Mouse (Mus musculus): Measurements from ENCODE around the gene Cs. TPM values are rescaled to one million over a fixed set of nuclear protein-coding genes. Genes with fewer than 3 reads are reported as not detected.

Gene Cs
- total and polyA plus RNA-seq, 2 experiments from 2014 or later: 625 to 796 TPM

DNA sequence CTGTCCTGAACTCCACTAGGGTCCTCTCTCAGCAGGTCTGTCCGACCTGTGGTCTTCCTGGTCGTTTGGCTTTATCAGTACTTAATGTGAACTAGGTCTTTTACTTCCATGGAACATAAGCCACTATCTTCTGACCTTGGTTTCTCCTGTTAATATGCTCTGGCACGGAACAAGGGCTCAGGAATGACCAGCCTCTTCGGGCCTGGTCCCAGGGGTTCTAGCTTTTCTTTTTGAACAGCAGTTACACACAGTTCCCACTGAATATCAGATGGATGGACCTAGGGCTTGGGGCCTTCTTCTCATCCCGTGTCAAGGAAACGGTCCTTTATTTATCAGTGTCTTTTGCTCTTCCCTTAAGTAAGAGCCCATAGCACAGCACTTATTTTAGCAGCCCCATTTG is 24.3 kb downstream of the Cs start:
- 61% methylated on average over 6 of the region's 6 CpGs for WGBS

DNA sequence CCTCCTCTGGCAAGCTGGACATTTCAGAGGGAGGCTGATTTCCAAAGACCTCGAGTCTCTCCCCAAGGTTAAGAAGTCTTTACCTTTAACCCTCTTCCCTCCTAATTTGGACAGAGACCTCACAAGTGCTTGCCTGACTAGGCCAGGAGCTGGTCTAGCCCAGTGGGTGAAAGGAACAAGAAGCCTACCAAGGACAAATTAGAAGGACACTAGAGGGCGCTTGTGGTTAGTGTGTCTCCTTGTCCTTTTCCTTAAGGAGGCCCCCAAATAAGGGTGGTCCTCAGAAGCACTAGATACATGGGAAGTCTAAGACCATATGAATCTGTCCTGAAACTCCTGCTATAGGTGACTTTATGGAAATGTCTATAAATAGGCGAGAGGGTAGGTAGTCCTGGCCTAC is 25.0 kb downstream of the Cs start:
- H3K4me3 ChIP-seq (ENCODE audit: low read depth, low read length): no peak overlapping the region
- H3K9ac ChIP-seq (replicated peaks; ENCODE audit: low read depth, low read length): no peak overlapping the region
- H3K4me2 ChIP-seq (ENCODE audit: low read depth, low read length): no peak overlapping the region
- H3K27me3 ChIP-seq (ENCODE audit: control insufficient read depth, insufficient read depth, low read length): no peaks in the 10 kb centered on the region
- peaks cover 69% of the 10 kb centered on the region for H3K36me3 ChIP-seq (replicated peaks; ENCODE audit: control insufficient read depth, insufficient read depth, low read length)
- DNase-seq (ENCODE audit: low spot score) (peak; percentile 27), ATAC-seq (ENCODE audit: insufficient read depth, low read depth) (no peak)
- no peak for TF ChIP-seq EP300 (IDR thresholded peaks at IDR 0.05; ENCODE audit: low read depth)
- peak; percentile 46 for TF ChIP-seq CTCF (IDR thresholded peaks at IDR 0.05; ENCODE audit: low read depth)
- H3K4me1 ChIP-seq (ENCODE audit: control insufficient read depth, insufficient read depth): 0 out of 2 replicates have a peak, but pooled peaks cover 2% of the 10 kb centered on the region
- H3K9me3 ChIP-seq (replicated peaks; ENCODE audit: control insufficient read depth, low read length): no peaks in the 10 kb centered on the region
- H3K27ac ChIP-seq (ENCODE audit: low read depth): peak overlapping the region; percentile 65
- WGBS: 45% methylated on average over 3 of the region's 3 CpGs

More for the DNA sequence above, 24.3 kb downstream of the Cs start:
- H3K27me3 ChIP-seq (ENCODE audit: control insufficient read depth, insufficient read depth, low read length): no peaks in the 10 kb centered on the region
- H3K4me3 ChIP-seq (ENCODE audit: low read depth, low read length): no peak overlapping the region
- H3K9me3 ChIP-seq (replicated peaks; ENCODE audit: control insufficient read depth, low read length): no peaks in the 10 kb centered on the region
- no peaks in the 10 kb centered on the region for H3K4me1 ChIP-seq (ENCODE audit: control insufficient read depth, insufficient read depth)
- peaks cover 76% of the 10 kb centered on the region for H3K36me3 ChIP-seq (replicated peaks; ENCODE audit: control insufficient read depth, insufficient read depth, low read length)
- peak overlapping the region; percentile 65 for H3K27ac ChIP-seq (ENCODE audit: low read depth)
- DNase-seq (ENCODE audit: low spot score) (no peak), ATAC-seq (ENCODE audit: insufficient read depth, low read depth) (0 out of 2 replicates have a peak, but pooled peaks have one; percentile 22)
- TF ChIP-seq CTCF (IDR thresholded peaks at IDR 0.05; ENCODE audit: low read depth) (no peak), EP300 (IDR thresholded peaks at IDR 0.05; ENCODE audit: low read depth) (no peak)
- no peak overlapping the region for H3K4me2 ChIP-seq (ENCODE audit: low read depth, low read length)
- no peak overlapping the region for H3K9ac ChIP-seq (replicated peaks; ENCODE audit: low read depth, low read length)

DNA sequence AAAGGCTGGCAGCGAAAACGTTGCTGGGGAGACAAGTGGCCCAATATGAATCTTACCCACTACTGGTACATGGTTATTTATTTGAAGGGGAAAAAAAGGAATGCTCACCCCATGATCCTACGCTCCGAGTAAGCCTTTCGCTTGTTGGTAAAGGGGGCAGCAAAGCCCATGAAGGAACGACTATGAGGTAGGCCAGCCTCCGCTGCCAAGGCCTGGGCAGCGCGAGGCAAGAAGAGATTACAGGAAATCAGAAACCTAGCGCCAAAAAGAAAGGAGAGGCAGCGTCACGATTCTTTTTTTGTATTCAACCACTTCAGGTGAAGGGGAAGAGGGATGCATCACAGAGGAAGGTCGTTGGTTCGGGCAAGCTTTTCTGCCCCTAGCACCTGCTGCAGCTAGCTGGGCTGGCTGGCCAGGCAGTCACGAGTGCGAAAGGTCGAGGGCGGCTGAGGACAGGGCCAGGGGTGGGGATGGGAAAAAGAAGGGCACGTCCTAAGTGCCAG is 30.4 kb downstream of the Cs start:
- Histone ChIP-seq H3K9me3 (replicated peaks; ENCODE audit: control insufficient read depth, low read length) (no peaks in the 10 kb centered on the region), H3K4me2 (ENCODE audit: low read depth, low read length) (peak overlapping the region; percentile 82), H3K27me3 (ENCODE audit: control insufficient read depth, insufficient read depth, low read length) (no peaks in the 10 kb centered on the region), H3K9ac (replicated peaks; ENCODE audit: low read depth, low read length) (peak overlapping the region; percentile 73), H3K4me1 (ENCODE audit: control insufficient read depth, insufficient read depth) (peaks cover 11% of the 10 kb centered on the region; the same call in 1 of the 2 replicates), H3K36me3 (replicated peaks; ENCODE audit: control insufficient read depth, insufficient read depth, low read length) (peaks cover 18% of the 10 kb centered on the region), H3K4me3 (ENCODE audit: low read depth, low read length) (peak overlapping the region; percentile 79), H3K27ac (ENCODE audit: low read depth) (peak overlapping the region; percentile 96)
- TF ChIP-seq EP300 (IDR thresholded peaks at IDR 0.05; ENCODE audit: low read depth): no peak
- TF ChIP-seq CTCF (IDR thresholded peaks at IDR 0.05; ENCODE audit: low read depth): no peak
- 10% methylated on average over 19 of the region's 19 CpGs for WGBS
- ATAC-seq (ENCODE audit: insufficient read depth, low read depth) (no peak; the same call in 1 of the 2 replicates), DNase-seq (ENCODE audit: low spot score) (peak; percentile 16)

DNA sequence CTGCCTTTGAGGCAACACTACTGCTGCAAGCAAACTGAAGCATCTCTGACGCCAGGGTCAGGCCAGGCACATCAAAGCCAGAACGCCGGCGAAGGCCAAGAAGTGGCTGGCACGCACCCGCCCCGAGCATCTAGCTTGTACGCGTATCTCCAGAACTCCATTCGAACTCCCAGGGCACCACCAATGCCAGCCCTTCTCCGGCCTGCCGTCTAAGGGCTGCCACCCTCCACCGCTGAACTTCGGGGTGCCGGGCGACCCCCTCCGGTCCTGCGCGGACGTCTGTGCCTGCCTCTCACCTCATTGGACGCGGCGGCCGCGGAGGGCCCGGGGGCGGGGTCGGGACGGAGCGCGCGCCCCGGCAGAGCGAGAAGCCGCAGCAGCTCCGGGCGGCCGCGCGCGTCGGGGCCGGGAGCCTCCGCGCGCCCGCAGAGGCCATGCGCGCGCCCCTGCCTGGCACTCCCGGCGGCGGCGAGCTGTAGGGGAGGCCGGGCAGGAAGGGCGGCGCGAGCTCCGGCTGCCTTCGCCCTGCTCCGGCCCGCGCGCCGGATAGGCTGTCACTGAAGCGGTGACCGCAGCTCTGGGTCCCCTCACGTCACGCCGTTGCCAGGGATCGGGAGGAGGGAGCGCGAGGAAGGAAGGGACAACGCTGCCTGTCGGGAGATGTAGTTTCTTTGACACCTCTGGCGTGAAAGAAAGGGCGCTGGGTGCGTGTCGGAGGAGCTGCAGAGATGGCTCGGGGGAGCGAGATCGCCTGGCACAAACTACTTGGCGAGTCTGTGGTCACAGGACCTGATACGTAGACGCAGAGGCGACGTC is 31.1 kb downstream of the Cs start, which contains the start of gene Coq10a:
TSS of gene Coq10a (minus strand) at position 596 of the 816 bp plus-strand sequence.
- H3K4me1 ChIP-seq (ENCODE audit: control insufficient read depth, insufficient read depth): peaks cover 11% of the 10 kb centered on the region; the same call in 1 of the 2 replicates
- ATAC-seq (ENCODE audit: insufficient read depth, low read depth): peak; percentile 92
- under 1% methylated on average over 80 of the region's 87 CpGs for WGBS
- peak within 1 kb of the TSS; percentile 82 for H3K4me2 ChIP-seq (ENCODE audit: low read depth, low read length)
- H3K27me3 ChIP-seq (ENCODE audit: control insufficient read depth, insufficient read depth, low read length): no peaks in the 10 kb centered on the region
- H3K36me3 ChIP-seq (replicated peaks; ENCODE audit: control insufficient read depth, insufficient read depth, low read length): peaks cover 11% of the 10 kb centered on the region
- H3K27ac ChIP-seq (ENCODE audit: low read depth): peak within 1 kb of the TSS; percentile 96
- no peaks in the 10 kb centered on the region for H3K9me3 ChIP-seq (replicated peaks; ENCODE audit: control insufficient read depth, low read length)
- no peak for TF ChIP-seq CTCF (IDR thresholded peaks at IDR 0.05; ENCODE audit: low read depth)
- TF ChIP-seq EP300 (IDR thresholded peaks at IDR 0.05; ENCODE audit: low read depth): 0 out of 2 replicates have a peak, but pooled peaks have one; percentile 47
- peak; percentile 94 for DNase-seq (ENCODE audit: low spot score)
- peak within 1 kb of the TSS; percentile 79 for H3K4me3 ChIP-seq (ENCODE audit: low read depth, low read length)
- peak within 1 kb of the TSS; percentile 73 for H3K9ac ChIP-seq (replicated peaks; ENCODE audit: low read depth, low read length)

DNA sequence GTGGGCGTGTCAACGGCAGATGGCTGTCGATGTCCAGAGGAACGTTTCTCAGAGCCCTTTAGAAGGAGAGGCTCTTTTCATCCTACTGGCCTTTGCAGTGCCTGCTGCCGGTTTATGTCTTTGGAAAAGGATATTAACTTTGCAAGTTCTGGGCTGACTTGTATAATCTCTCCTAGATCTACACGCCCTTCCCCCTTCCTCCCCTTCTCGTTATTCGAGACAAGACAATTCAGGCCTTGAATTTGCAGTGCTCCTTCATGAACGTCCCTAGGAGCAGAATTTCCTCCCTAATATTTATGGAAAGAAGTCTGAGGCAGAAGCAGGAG is 31.6 kb downstream of the Cs start:
- H3K9me3 ChIP-seq (replicated peaks; ENCODE audit: control insufficient read depth, low read length): no peaks in the 10 kb centered on the region
- H3K9ac ChIP-seq (replicated peaks; ENCODE audit: low read depth, low read length): peak overlapping the region; percentile 73
- H3K4me1 ChIP-seq (ENCODE audit: control insufficient read depth, insufficient read depth): peaks cover 11% of the 10 kb centered on the region; the same call in 1 of the 2 replicates
- WGBS: 6% methylated on average over 9 of the region's 9 CpGs
- ATAC-seq (ENCODE audit: insufficient read depth, low read depth) (no peak), DNase-seq (ENCODE audit: low spot score) (no peak)
- peak overlapping the region; percentile 82 for H3K4me2 ChIP-seq (ENCODE audit: low read depth, low read length)
- peak overlapping the region; percentile 79 for H3K4me3 ChIP-seq (ENCODE audit: low read depth, low read length)
- H3K36me3 ChIP-seq (replicated peaks; ENCODE audit: control insufficient read depth, insufficient read depth, low read length): peaks cover 9% of the 10 kb centered on the region
- no peaks in the 10 kb centered on the region for H3K27me3 ChIP-seq (ENCODE audit: control insufficient read depth, insufficient read depth, low read length)
- H3K27ac ChIP-seq (ENCODE audit: low read depth): peak overlapping the region; percentile 96
- TF ChIP-seq CTCF (IDR thresholded peaks at IDR 0.05; ENCODE audit: low read depth) (no peak), EP300 (IDR thresholded peaks at IDR 0.05; ENCODE audit: low read depth) (no peak)
